In genomic region chr12:71890282-71890681, GRCm38 (mm10) we compare ENCODE assay signal across 17 mouse cellular contexts.
"Had no signal": no experiment of that assay in that cellular context is flagged by ENCODE, and none has a peak within 500 bp of the region (broad histone marks: within the 10 kb centered on the region; RNA-seq: fewer than 3 reads in every experiment).

No protein-coding gene starts in this region.

- H3K27me3 ChIP-seq: intestine, embryonic 15.5 days; limb, embryonic 12.5 days; limb, embryonic 15.5 days; megakaryocyte, embryonic 14.5 days had no signal

- ATAC-seq: intestine, embryonic 15.5 days; lung, postnatal 0 days had no signal

- H3K9me3 ChIP-seq: intestine, embryonic 15.5 days; limb, embryonic 12.5 days; limb, embryonic 15.5 days; megakaryocyte, embryonic 14.5 days had no signal

- H3K9ac ChIP-seq: intestine, embryonic 15.5 days; limb, embryonic 12.5 days; limb, embryonic 15.5 days; lung, embryonic 14.5 days had no signal

- H3K27ac ChIP-seq: intestine, embryonic 15.5 days; limb, embryonic 12.5 days; limb, embryonic 15.5 days; macrophage had no signal

- H3K36me3 ChIP-seq: intestine, embryonic 15.5 days; limb, embryonic 12.5 days; limb, embryonic 15.5 days had no signal

- H3K4me3 ChIP-seq: intestine, embryonic 15.5 days; limb, embryonic 12.5 days; limb, embryonic 15.5 days had no signal

- H3K4me2 ChIP-seq: intestine, embryonic 15.5 days; limb, embryonic 12.5 days; limb, embryonic 15.5 days; lung, embryonic 14.5 days; midbrain, embryonic 11.5 days had no signal

- DNase-seq: kidney, adult 11 months; kidney, adult 9 months; kidney, postnatal 14 days; kidney, postnatal 4 days; left cerebral cortex, postnatal 4 days; lung, embryonic 14.5 days; midbrain, embryonic 14.5 days; right cerebral cortex, postnatal 14 days; right cerebral cortex, postnatal 4 days; thymus, postnatal 25 days had no signal
